Mouse (Mus musculus): Measurements from ENCODE around the gene Ttyh3. TPM values are rescaled to one million over a fixed set of nuclear protein-coding genes. Genes with fewer than 3 reads are reported as not detected.

The Ttyh3 gene
- polyA plus RNA-seq, 1 experiment from 2014 or later, result 16.3 TPM

Other genes starting within 250 kb of the Ttyh3 start
- gene Eif3b, start 229.7 kb downstream of the Ttyh3 start, polyA plus RNA-seq (2015; fragmentation: Nextera tagmentation; extraction: Ambion mirVana), result 78.1 and 87.8 TPM in 2 replicates
- not detected in 2 replicates for gene Gm4869, start 203.4 kb downstream of the Ttyh3 start, polyA plus RNA-seq (2015; fragmentation: Nextera tagmentation; extraction: Ambion mirVana)
- gene Chst12, start 143.5 kb downstream of the Ttyh3 start, polyA plus RNA-seq (2015; fragmentation: Nextera tagmentation; extraction: Ambion mirVana), result 11.4 and 13.9 TPM in 2 replicates
- 0.79 and 0.98 TPM in 2 replicates for gene Grifin, start 84.0 kb downstream of the Ttyh3 start, polyA plus RNA-seq (2015; fragmentation: Nextera tagmentation; extraction: Ambion mirVana)
- 6.2 and 7.7 TPM in 2 replicates for gene Lfng, start 41.7 kb downstream of the Ttyh3 start, polyA plus RNA-seq (2015; fragmentation: Nextera tagmentation; extraction: Ambion mirVana)
- gene Iqce, start 53.3 kb upstream of the Ttyh3 start, polyA plus RNA-seq (2015; fragmentation: Nextera tagmentation; extraction: Ambion mirVana), result 9.6 and 10.3 TPM in 2 replicates
- 15.3 and 16.6 TPM in 2 replicates for gene Brat1, start 56.0 kb upstream of the Ttyh3 start, polyA plus RNA-seq (2015; fragmentation: Nextera tagmentation; extraction: Ambion mirVana)
- gene Amz1, start 75.1 kb upstream of the Ttyh3 start, polyA plus RNA-seq (2015; fragmentation: Nextera tagmentation; extraction: Ambion mirVana), result 0.90 and 1.1 TPM in 2 replicates
- 7.1 and 11.0 TPM in 2 replicates for gene Gna12, start 181.4 kb upstream of the Ttyh3 start, polyA plus RNA-seq (2015; fragmentation: Nextera tagmentation; extraction: Ambion mirVana)